12 mouse cellular contexts compared by ENCODE assay signal in genomic region chr15:101192260-101192640, GRCm38 (mm10). TPM values are rescaled to one million over a fixed set of nuclear protein-coding genes. Genes with fewer than 3 reads are reported as not detected.
DNase-seq lines count a peak whose midpoint lies in the region; ATAC-seq and TF ChIP-seq lines count a peak whose summit lies in the region.
"Had no signal": no experiment of that assay in that cellular context is flagged by ENCODE, and none has a peak within 500 bp of the region (broad histone marks: within the 10 kb centered on the region; RNA-seq: fewer than 3 reads in every experiment).

No protein-coding gene starts in this region.

- H3K79me2 ChIP-seq in MEL (ENCODE audit: control insufficient read depth, insufficient read depth, low read length, poor library complexity) = 0 out of 2 replicates have a peak, but pooled peaks cover 1% of the 10 kb centered on the region

- no peaks in the 10 kb centered on the region for H3K9me3 ChIP-seq in heart, embryonic 13.5 days
- H3K9me3 ChIP-seq in kidney, postnatal 0 days (replicated peaks; ENCODE audit: low read length) = no peaks in the 10 kb centered on the region
- no peaks in the 10 kb centered on the region for H3K9me3 ChIP-seq in MEL (replicated peaks; ENCODE audit: insufficient read depth, low read length)
- H3K9me3 ChIP-seq: lung, embryonic 15.5 days had no signal

- TF ChIP-seq RAD21 in MEL (IDR thresholded peaks at IDR 0.05; ENCODE audit: low read depth, low read length) = no peak

- peaks cover 71% of the 10 kb centered on the region for H3K4me1 ChIP-seq in heart, embryonic 13.5 days
- H3K4me1 ChIP-seq in kidney, postnatal 0 days (replicated peaks; ENCODE audit: insufficient read depth, low read length) = peaks cover 27% of the 10 kb centered on the region
- peaks cover 13 to 43% of the 10 kb centered on the region in 2 experiments for H3K4me1 ChIP-seq in MEL (ENCODE audit: control insufficient read depth in 1 of 2, insufficient read depth in 2 of 2, low read length in 2 of 2)
- peaks cover 9% of the 10 kb centered on the region for H3K4me1 ChIP-seq in embryonic fibroblast, embryonic 13.5 days (ENCODE audit: control insufficient read depth, insufficient read depth, low read length)

- DNase-seq in heart, postnatal 4 days = no peak
- no peak for DNase-seq in kidney, postnatal 0 days (ENCODE audit: low spot score)
- no peak for DNase-seq in kidney, postnatal 25 days
- DNase-seq in MEL (ENCODE audit: low read depth, low spot score) = no peak
- no peak for DNase-seq in cerebellum, postnatal 36 days
- DNase-seq in cerebellum, adult 18-20 months = no peak
- DNase-seq: kidney, adult 11 months; spleen, adult 18-20 months had no signal

- H3K36me3 ChIP-seq in heart, embryonic 13.5 days = peaks cover 36% of the 10 kb centered on the region
- H3K36me3 ChIP-seq in kidney, postnatal 0 days (ENCODE audit: insufficient read depth, low read length) = 0 out of 2 replicates have a peak, but pooled peaks cover 7% of the 10 kb centered on the region
- peaks cover 0 to 35% of the 10 kb centered on the region in 2 experiments; a peak in 2 of 4 replicates for H3K36me3 ChIP-seq in MEL (ENCODE audit: control insufficient read depth in 1 of 2, insufficient read depth in 2 of 2, low read length in 2 of 2)

- no peak for TF ChIP-seq POLR2A in MEL (IDR thresholded peaks at IDR 0.05; ENCODE audit: control insufficient read depth in 1 of 2, insufficient read depth in 1 of 2, low read depth in 1 of 2, low read length in 2 of 2, poor library complexity in 1 of 2)
- no peak for TF ChIP-seq POLR2A in embryonic fibroblast, embryonic 13.5 days (IDR thresholded peaks at IDR 0.05; ENCODE audit: low read depth, low read length)

- no peak for TF ChIP-seq CTCF in kidney, postnatal 0 days (IDR thresholded peaks at IDR 0.05; ENCODE audit: low read depth)
- TF ChIP-seq CTCF in MEL (IDR thresholded peaks at IDR 0.05 in 2 of 3, conservative IDR thresholded peaks at IDR 0.05 in 1 of 3; ENCODE audit: control insufficient read depth in 1 of 3, insufficient read depth in 1 of 3, low read depth in 2 of 3, low read length in 3 of 3, poor library complexity in 1 of 3, severe bottlenecking in 1 of 3) = no peak
- TF ChIP-seq CTCF in embryonic fibroblast, embryonic 13.5 days (IDR thresholded peaks at IDR 0.05; ENCODE audit: borderline replicate concordance, insufficient read depth, low read length) = no peak

- peak overlapping the region; percentile 89 for H3K27ac ChIP-seq in heart, embryonic 13.5 days (replicated peaks)
- 0 out of 2 replicates have a peak overlapping the region, but pooled peaks have one; percentile 19 for H3K27ac ChIP-seq in kidney, postnatal 0 days
- H3K27ac ChIP-seq in MEL (ENCODE audit: control insufficient read depth, low read depth, low read length) = peak overlapping the region; percentile 55; the same call in 1 of the 2 replicates
- H3K27ac ChIP-seq in embryonic fibroblast, embryonic 13.5 days (ENCODE audit: insufficient read depth, low read length) = peak overlapping the region; percentile 48

- TF ChIP-seq EP300 in MEL (IDR thresholded peaks at IDR 0.05; ENCODE audit: low read depth in 1 of 2, low read length in 2 of 2) = no peak

- peak overlapping the region; percentile 28 for H3K9ac ChIP-seq in heart, embryonic 13.5 days
- no peak overlapping the region for H3K9ac ChIP-seq in kidney, postnatal 0 days (ENCODE audit: low read depth, low read length)
- H3K9ac ChIP-seq in MEL (ENCODE audit: control insufficient read depth, low read depth, low read length, poor library complexity, severe bottlenecking) = peak overlapping the region; percentile 9; the same call in 1 of the 2 replicates
- H3K9ac ChIP-seq: lung, embryonic 15.5 days had no signal

- H3K27me3 ChIP-seq in heart, embryonic 13.5 days (replicated peaks) = no peaks in the 10 kb centered on the region
- H3K27me3 ChIP-seq in kidney, postnatal 0 days (ENCODE audit: insufficient read depth, low read length) = no peaks in the 10 kb centered on the region
- no peaks in the 10 kb centered on the region for H3K27me3 ChIP-seq in MEL (ENCODE audit: control insufficient read depth in 1 of 2, insufficient read depth in 2 of 2, low read length in 2 of 2)
- H3K27me3 ChIP-seq: lung, embryonic 15.5 days had no signal

- WGBS in heart, embryonic 13.5 days = 41% methylated on average over 7 of the region's 7 CpGs
- WGBS in kidney, postnatal 0 days = 54% methylated on average over 7 of the region's 7 CpGs

- ATAC-seq in heart, embryonic 13.5 days (ENCODE audit: extremely low read depth, insufficient number of reproducible peaks, low FRiP score, low TSS enrichment) = no peak
- no peak for ATAC-seq in kidney, postnatal 0 days (replicated peaks; ENCODE audit: low FRiP score, low read depth)
- ATAC-seq: CD4-positive, CD25-positive, alpha-beta regulatory T cell, adult 4 months had no signal

- H3K4me2 ChIP-seq in heart, embryonic 13.5 days = peak overlapping the region; percentile 34
- no peak overlapping the region for H3K4me2 ChIP-seq in kidney, postnatal 0 days (ENCODE audit: low read length)
- H3K4me2 ChIP-seq: lung, embryonic 15.5 days had no signal

- no peak overlapping the region for H3K4me3 ChIP-seq in heart, embryonic 13.5 days
- no peak overlapping the region for H3K4me3 ChIP-seq in kidney, postnatal 0 days (replicated peaks; ENCODE audit: low read depth, low read length)
- H3K4me3 ChIP-seq in MEL (ENCODE audit: control insufficient read depth in 1 of 2, insufficient read depth in 1 of 2, low read depth in 2 of 2, low read length in 2 of 2) = no peak overlapping the region
- H3K4me3 ChIP-seq in embryonic fibroblast, embryonic 13.5 days (ENCODE audit: insufficient read depth, low read length) = no peak overlapping the region
- H3K4me3 ChIP-seq: lung, embryonic 15.5 days had no signal

TF ChIP-seq in MEL, 35 proteins besides CTCF, POLR2A, EP300 and RAD21:
- TF ChIP-seq MYC (IDR thresholded peaks at IDR 0.05; ENCODE audit: low read depth, low read length) (no peak), HCFC1 (IDR thresholded peaks at IDR 0.05; ENCODE audit: low read depth, low read length) (no peak), GATA1 (IDR thresholded peaks at IDR 0.05; ENCODE audit: low read depth, low read length) (no peak), JUND (IDR thresholded peaks at IDR 0.05; ENCODE audit: low read depth, low read length) (no peak), RCOR1 (IDR thresholded peaks at IDR 0.05; ENCODE audit: low read depth, low read length) (no peak), USF2 (IDR thresholded peaks at IDR 0.05; ENCODE audit: borderline replicate concordance in 1 of 2, insufficient read depth in 1 of 2, low read depth in 1 of 2, low read length in 2 of 2) (no peak), POLR2AphosphoS5 (IDR thresholded peaks at IDR 0.05; ENCODE audit: borderline replicate concordance, low read depth, low read length) (no peak), UBTF (IDR thresholded peaks at IDR 0.05; ENCODE audit: borderline replicate concordance, insufficient read depth, low read depth, low read length) (no peak)
TF ChIP-seq in MEL: peak in this region for 0.

RNA-seq across cellular contexts. Expression of gene Acvr1b, which starts 18.4 kb away (rescaled TPM):
- 5.4 and 6.0 TPM in 2 replicates for polyA plus RNA-seq in heart, embryonic 13.5 days (2015; fragmentation: Nextera tagmentation; extraction: Ambion mirVana)
- total RNA-seq in heart, postnatal 4 days (2021) = 10 to 100 TPM; 20.8 to 21.4 TPM
- polyA plus RNA-seq in kidney, postnatal 0 days (2015; fragmentation: Nextera tagmentation; extraction: Ambion mirVana) = 5.8 and 6.4 TPM in 2 replicates
- 9.7 and 10.4 TPM in 2 replicates for total RNA-seq in MEL (2012; rRNA removed)
- polyA plus RNA-seq in MEL (2012; ENCODE audit: insufficient read depth in 1 of 2, insufficient read length in 2 of 2, low read depth in 1 of 2, low replicate concordance in 2 of 2, missing spikeins in 1 of 2) = 10 to 100 TPM in 1 of 2 experiments, not detected in 1; 13.2 TPM
- 8.8 and 9.7 TPM in 2 replicates for polyA plus RNA-seq in embryonic fibroblast, embryonic 13.5 days (2011; ENCODE audit: insufficient read length, low read depth, missing spikeins)

RNA-seq across cellular contexts. Expression of gene Grasp, which starts 31.7 kb away (rescaled TPM):
- polyA plus RNA-seq in heart, embryonic 13.5 days (2015; fragmentation: Nextera tagmentation; extraction: Ambion mirVana) = 3.8 and 4.4 TPM in 2 replicates
- total RNA-seq in heart, postnatal 4 days (2021) = 10 to 100 TPM; 13.9 to 15.1 TPM
- 3.7 and 4.0 TPM in 2 replicates for polyA plus RNA-seq in kidney, postnatal 0 days (2015; fragmentation: Nextera tagmentation; extraction: Ambion mirVana)
- 3.7 and 4.1 TPM in 2 replicates for total RNA-seq in MEL (2012; rRNA removed)
- 1 to 10 TPM in 1 of 2 experiments, not detected in 1; 6.3 TPM for polyA plus RNA-seq in MEL (2012; ENCODE audit: insufficient read depth in 1 of 2, insufficient read length in 2 of 2, low read depth in 1 of 2, low replicate concordance in 2 of 2, missing spikeins in 1 of 2)
- polyA plus RNA-seq in embryonic fibroblast, embryonic 13.5 days (2011; ENCODE audit: insufficient read length, low read depth, missing spikeins) = 9.0 and 9.3 TPM in 2 replicates

Comparison
In these comparisons a context has a peak if more than half of its experiments do, and no peak if none do; other contexts are left out.
1. H3K27ac ChIP-seq: peak in every context shown above with its lines; median percentile 89 in heart, embryonic 13.5 days; 55 in MEL; 48 in embryonic fibroblast, embryonic 13.5 days; 19 in kidney, postnatal 0 days.